Mouse (Mus musculus) liver, adult 2 months (tissue): ENCODE data around the gene Gm49776.

Source experiments
- CTCF ChIP-seq: fragments of 200-500 bp; IDR thresholded peaks from 2 replicates; pipeline ENCODE4 v1.5.1; 2011; ENCODE audit warnings: low read depth, low read length, control low read depth
- POLR2A ChIP-seq: fragments of 200-500 bp; IDR thresholded peaks from 2 replicates; pipeline ENCODE4 v1.6.1; 2011; ENCODE audit warnings: low read length, control low read depth; ENCODE audit not compliant: insufficient read depth; ENCODE audit errors: extremely low read depth

GRCm38 (mm10) chr16:18198365-18199098, 59.6 kb downstream of the Gm49776 start:
- TF ChIP-seq POLR2A (no peak), CTCF (no peak)
